Mouse (Mus musculus) small intestine, adult 2 months (tissue): ENCODE results near the gene Taar7b.

Experiments
- CTCF ChIP-seq: fragments of 200-500 bp; IDR thresholded peaks from 2 replicates; pipeline ENCODE4 v1.5.1; 2012; ENCODE audit warnings: low read depth, mild to moderate bottlenecking, control low read depth, inconsistent platforms, low read length, moderate library complexity, mixed read lengths; ENCODE audit not compliant: insufficient replicate concordance, insufficient read length; ENCODE audit errors: extremely low read depth
- POLR2A ChIP-seq: fragments of 200-500 bp; IDR thresholded peaks from 2 replicates; pipeline ENCODE4 v1.6.1; 2012; ENCODE audit warnings: low read depth, mild to moderate bottlenecking, control low read depth, inconsistent platforms, low read length, moderate library complexity

GRCm38 (mm10) chr10:24006442-24006841 is 6.7 kb downstream of the Taar7b start:
- TF ChIP-seq POLR2A (no peak), CTCF (no peak)
